Mouse (Mus musculus) megakaryocyte, embryonic 14.5 days (primary cell): Measurements from ENCODE around the gene Pde4dip.

Source experiments
- FLI1 ChIP-seq: IDR thresholded peaks from 2 replicates; pipeline ENCODE4 v1.6.1; 2012; ENCODE audit warnings: low read length, inconsistent platforms, mixed read lengths
- GATA1 ChIP-seq: IDR thresholded peaks from 3 replicates; pipeline ENCODE4 v1.6.1; 2012; ENCODE audit warnings: mixed read lengths, low read length, inconsistent platforms, borderline replicate concordance

DNA sequence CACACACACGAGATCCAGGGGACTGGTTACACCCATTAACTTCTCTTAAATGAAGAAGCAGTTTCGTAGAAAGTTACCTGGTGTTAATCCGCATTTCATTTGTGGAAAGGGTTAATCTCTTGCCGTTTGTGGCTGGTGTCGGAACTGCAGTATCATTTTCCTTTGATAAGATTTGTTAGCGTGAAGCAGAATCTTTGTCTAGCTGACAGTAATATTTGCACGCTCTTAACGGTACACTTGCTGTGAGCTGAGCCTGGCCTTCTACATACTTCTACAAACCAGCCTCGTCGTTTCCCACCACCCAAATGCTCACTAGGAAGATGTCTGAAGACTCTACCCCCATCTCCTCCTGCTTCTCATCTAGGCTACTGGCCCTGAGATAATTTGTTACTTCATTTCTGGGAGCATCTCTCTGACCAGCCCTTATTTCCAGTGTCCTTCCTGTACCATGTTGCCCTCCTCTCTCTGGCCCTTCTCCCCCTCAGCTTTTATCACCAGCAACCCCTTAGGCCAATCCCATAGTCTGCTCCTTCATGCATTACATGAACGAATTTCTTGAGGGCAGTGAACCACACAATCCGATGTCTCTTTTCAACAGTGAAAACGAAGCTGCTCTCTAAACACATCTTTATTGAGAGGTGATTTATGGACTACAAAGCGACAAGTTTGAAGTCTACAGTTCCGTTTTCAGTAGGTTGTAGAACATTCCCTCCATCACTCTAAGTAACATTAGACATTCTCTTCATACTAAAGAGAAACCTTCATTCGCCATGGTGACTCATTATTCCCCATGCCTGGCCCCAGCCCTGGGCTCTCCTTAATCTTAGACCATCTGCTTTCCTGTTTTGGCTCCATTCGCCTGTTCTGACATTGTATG is 48.8 kb upstream of the Pde4dip start:
- TF ChIP-seq GATA1 (no peak), FLI1 (no peak)
